Mouse (Mus musculus) liver, adult (tissue): ENCODE data around the gene Zfp106.

Experiments
- GATA4 ChIP-seq: IDR thresholded peaks from 2 replicates; pipeline ENCODE4 v1.6.1; 2014; ENCODE audit warnings: mild to moderate bottlenecking, low read length; ENCODE audit not compliant: insufficient replicate concordance

Gene Zfp106

GRCm38 (mm10) chr2:120563235-120563990, at the start of gene Zfp106:
Gene Zfp106 (minus strand): TSS chr2:120563843.
- no peak; the same call in 1 of the 2 replicates for TF ChIP-seq GATA4

GRCm38 (mm10) chr2:120608830-120609723, 45.4 kb upstream of the Zfp106 start, which contains the start of the genes Haus2 and Lrrc57:
Gene Haus2 (plus strand): TSS chr2:120609383.
Gene Lrrc57 (minus strand): TSS chr2:120609520.
- peak; percentile 26; the same call in 1 of the 2 replicates for TF ChIP-seq GATA4

- no peak for TF ChIP-seq GATA4
Observed at GRCm38 (mm10) chr2:120606021-120606690, 42.5 kb upstream of the Zfp106 start.

- TF ChIP-seq GATA4: no peak
Observed at GRCm38 (mm10) chr2:120599506-120599905, 35.9 kb upstream of the Zfp106 start.

GRCm38 (mm10) chr2:120597734-120598133, 34.1 kb upstream of the Zfp106 start:
- no peak for TF ChIP-seq GATA4

- no peak for TF ChIP-seq GATA4
Observed at GRCm38 (mm10) chr2:120592227-120592626, 28.6 kb upstream of the Zfp106 start.

- TF ChIP-seq GATA4: no peak
Observed at GRCm38 (mm10) chr2:120589759-120590158, 26.1 kb upstream of the Zfp106 start.

GRCm38 (mm10) chr2:120578286-120578685, 14.6 kb upstream of the Zfp106 start:
- TF ChIP-seq GATA4: no peak

GRCm38 (mm10) chr2:120577799-120578198, 14.2 kb upstream of the Zfp106 start:
- TF ChIP-seq GATA4: no peak

GRCm38 (mm10) chr2:120575978-120576377, 12.3 kb upstream of the Zfp106 start:
- TF ChIP-seq GATA4: peak; percentile 40; the same call in 1 of the 2 replicates

- TF ChIP-seq GATA4: no peak
Observed at GRCm38 (mm10) chr2:120575121-120575520, 11.5 kb upstream of the Zfp106 start.

GRCm38 (mm10) chr2:120571081-120571480, 7.4 kb upstream of the Zfp106 start:
- no peak for TF ChIP-seq GATA4

GRCm38 (mm10) chr2:120567798-120568320, 4.2 kb upstream of the Zfp106 start:
- peak; percentile 53; the same call in 1 of the 2 replicates for TF ChIP-seq GATA4

- TF ChIP-seq GATA4: peak; percentile 57; the same call in 1 of the 2 replicates
Observed at GRCm38 (mm10) chr2:120566886-120567797, 3.5 kb upstream of the Zfp106 start, which contains the start of gene Snap23. Gene Snap23 (plus strand): TSS chr2:120567671.
